Mouse (Mus musculus) layer of hippocampus, adult 9-10 months (tissue): ENCODE measurements around the gene Chrm1.
"Not testable (repeated sequence)": the region's sequence is repeated elsewhere in the genome, so short reads cannot be mapped to it uniquely, and the experiment has no call there.

ENCODE experiments used
- DNase-seq: peaks from one replicate; pipeline ENCODE4 v3.0.0; 2022; ENCODE audit warnings: low spot score

The Chrm1 gene

GRCm38 (mm10) chr19:8718357-8718756 lies 54.8 kb downstream of the Chrm1 start:
- DNase-seq, result no peak

DNA sequence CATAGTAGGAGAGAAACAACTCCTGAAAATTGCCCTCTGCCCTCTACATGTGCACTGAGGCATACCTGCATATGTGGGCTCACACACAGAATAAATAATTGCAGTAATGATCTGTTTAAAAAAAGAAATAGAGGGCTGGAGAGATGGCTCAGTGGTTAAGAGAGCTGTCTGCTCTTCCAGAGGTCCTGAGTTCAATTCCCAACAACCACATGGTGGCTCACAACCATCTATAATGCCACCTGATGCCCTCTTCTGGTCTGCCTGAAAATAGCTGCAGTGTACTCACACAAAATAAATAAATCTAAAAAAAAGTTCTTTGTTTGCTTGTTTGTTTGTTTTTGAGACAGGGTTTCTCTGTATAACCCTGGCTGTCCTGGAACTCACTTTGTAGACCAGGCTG lies 55.4 kb downstream of the Chrm1 start:
- not testable (repeated sequence) for DNase-seq

- DNase-seq, result no peak
These were observed 57.8 kb downstream of the Chrm1 start for GRCm38 (mm10) chr19:8721378-8721777.

- DNase-seq, result no peak
These were observed 58.4 kb downstream of the Chrm1 start for GRCm38 (mm10) chr19:8722021-8722420.

DNA sequence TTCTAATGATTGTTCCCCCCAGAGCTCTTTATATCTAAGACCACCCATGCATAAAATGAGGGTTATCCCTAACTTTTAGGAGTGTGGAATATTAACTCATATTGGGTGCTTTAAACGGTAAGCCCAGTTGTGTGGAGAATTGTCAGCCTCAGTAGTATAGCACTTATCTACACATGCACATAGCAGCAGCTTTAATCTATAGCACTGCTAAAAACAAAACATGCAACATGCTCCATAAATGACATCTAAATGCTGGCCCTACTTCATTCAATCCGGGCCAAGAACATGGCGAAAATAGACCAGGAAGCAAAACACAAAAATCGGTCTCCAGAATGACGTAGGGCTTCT lies 58.9 kb downstream of the Chrm1 start:
- no peak for DNase-seq

GRCm38 (mm10) chr19:8722907-8723573 lies 59.5 kb downstream of the Chrm1 start, which contains the start of gene Slc3a2:
TSS of gene Slc3a2 (minus strand) at chr19:8723369.
- DNase-seq, result peak; percentile 94

- DNase-seq, result no peak
These were observed 60.2 kb downstream of the Chrm1 start for GRCm38 (mm10) chr19:8723574-8724346.

- no peak for DNase-seq
These were observed 60.8 kb downstream of the Chrm1 start for GRCm38 (mm10) chr19:8724392-8724791.

DNA sequence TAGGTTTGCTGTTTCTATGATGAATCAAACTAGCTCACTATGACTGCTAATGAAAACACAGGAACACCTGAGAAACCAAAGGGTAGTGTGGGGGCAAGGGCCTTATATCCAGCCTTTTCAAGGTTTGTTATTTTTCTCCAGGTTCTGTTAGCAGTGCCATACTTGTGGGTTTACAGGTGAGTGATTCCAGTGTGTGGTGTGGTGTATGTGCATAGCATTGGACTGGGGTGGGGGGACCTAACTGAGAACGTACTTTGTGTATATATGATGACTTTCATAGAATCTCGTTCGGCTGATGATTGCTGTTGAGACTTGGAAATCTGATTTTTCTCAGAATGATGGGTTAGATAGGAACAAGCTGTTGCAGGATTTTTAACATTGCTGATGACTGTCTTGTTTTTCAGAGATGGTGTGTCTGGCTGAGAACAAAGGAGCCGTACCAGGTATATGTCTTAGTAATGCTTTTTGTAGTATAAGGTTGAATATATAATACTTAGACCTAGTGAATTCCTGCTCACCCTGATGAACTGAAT lies 61.6 kb downstream of the Chrm1 start:
- no peak for DNase-seq

- DNase-seq, result no peak
These were observed 63.2 kb downstream of the Chrm1 start for GRCm38 (mm10) chr19:8726609-8727390.

GRCm38 (mm10) chr19:8727495-8728114 lies 64.0 kb downstream of the Chrm1 start:
- DNase-seq, result no peak

DNA sequence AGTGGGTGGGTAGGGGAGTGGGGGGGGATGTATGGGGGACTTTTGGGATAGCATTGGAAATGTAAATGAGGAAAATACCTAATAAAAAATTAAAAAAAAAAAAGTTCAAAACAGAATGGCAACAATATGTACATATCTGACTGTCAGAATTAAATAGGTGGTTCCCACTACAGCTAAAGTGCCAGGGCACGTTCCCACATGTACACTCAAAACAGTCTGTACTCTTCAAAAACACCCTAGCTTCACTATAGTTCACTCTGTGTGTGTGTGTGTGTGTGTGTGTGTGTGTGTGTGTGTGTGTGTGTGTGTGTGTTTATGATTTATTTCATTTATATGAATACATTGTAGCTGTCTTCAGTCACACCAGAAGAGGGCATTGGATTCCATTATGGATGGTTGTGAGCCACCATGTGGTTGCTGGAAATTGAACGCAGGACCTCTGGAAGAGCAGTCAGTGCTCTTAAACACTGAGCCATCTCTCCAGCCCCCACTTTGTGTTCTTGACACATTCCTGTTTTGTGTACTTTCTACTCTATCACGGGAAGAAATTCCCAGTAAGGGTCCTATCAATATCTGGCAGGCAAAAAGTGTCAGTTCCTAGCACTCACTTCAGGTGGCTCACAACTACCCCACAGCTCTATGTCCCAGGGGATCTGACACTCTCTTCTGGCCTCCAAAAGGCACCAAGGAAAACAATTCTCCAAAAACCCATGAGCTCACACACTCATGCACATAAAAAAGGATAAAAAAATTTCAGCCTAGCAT lies 64.9 kb downstream of the Chrm1 start:
- DNase-seq, result not testable (repeated sequence)
